ENCODE assay signal across 18 mouse cellular contexts in the genomic region with DNA sequence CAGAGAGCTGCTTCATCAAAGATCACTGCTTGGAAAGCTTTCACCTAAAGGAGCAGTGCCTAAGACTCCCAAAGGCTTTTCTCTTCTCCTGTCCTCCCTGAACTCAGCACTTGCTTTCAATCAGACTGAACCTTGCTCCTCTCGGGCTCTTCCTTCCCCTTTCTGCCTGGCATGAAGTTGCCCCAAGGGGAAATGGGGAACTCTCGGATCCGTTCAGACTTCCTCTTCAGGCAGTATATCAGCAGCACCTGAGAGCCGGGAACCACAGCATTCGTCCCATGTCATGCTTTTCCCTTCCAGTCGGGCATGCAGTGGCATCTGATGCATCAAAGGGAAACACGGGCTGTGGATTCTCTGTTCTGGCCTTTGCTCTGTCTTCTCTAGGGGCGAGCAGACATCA.
DNase-seq lines count a peak whose midpoint lies in the region; ATAC-seq and TF ChIP-seq lines count a peak whose summit lies in the region.
"Had no signal": no experiment of that assay in that cellular context is flagged by ENCODE, and none has a peak within 500 bp of the region (broad histone marks: within the 10 kb centered on the region; RNA-seq: fewer than 3 reads in every experiment).

No protein-coding gene starts in this region.

- H3K9me3 ChIP-seq in MEL (replicated peaks; ENCODE audit: insufficient read depth, low read length), result no peaks in the 10 kb centered on the region
- H3K9me3 ChIP-seq: embryonic facial prominence, embryonic 12.5 days; limb, embryonic 13.5 days; lung, embryonic 15.5 days had no signal

- ATAC-seq in common myeloid progenitor, adult 5-6 weeks (replicated peaks; ENCODE audit: low read depth, poor library complexity, severe bottlenecking), result peak; percentile 97
- ATAC-seq in monocyte, adult 5-6 weeks (replicated peaks; ENCODE audit: insufficient number of reproducible peaks, low FRiP score, low TSS enrichment, poor library complexity, severe bottlenecking), result peak; percentile 47; the same call in 1 of the 2 replicates
- ATAC-seq: forebrain, postnatal 0 days; Patski had no signal

- peak; percentile 61 for DNase-seq in layer of hippocampus, adult 9-11 months
- no peak for DNase-seq in layer of hippocampus, adult 18-20 months (ENCODE audit: low spot score in 2 of 2)
- DNase-seq in MEL (ENCODE audit: low read depth, low spot score), result peak; percentile 28
- DNase-seq in MN1 (ENCODE audit: low spot score), result no peak
- DNase-seq in thymus, postnatal 4 days, result no peak
- DNase-seq: cerebellum, postnatal 25 days; forebrain, postnatal 0 days; heart, postnatal 4 days; kidney, adult 2 months; thymus, adult 2 months had no signal

- H3K27me3 ChIP-seq in MEL (ENCODE audit: control insufficient read depth in 1 of 2, insufficient read depth in 2 of 2, low read length in 2 of 2), result no peaks in the 10 kb centered on the region
- H3K27me3 ChIP-seq: embryonic facial prominence, embryonic 12.5 days; limb, embryonic 13.5 days; lung, embryonic 15.5 days; Patski had no signal

- no peak overlapping the region for H3K27ac ChIP-seq in MEL (ENCODE audit: control insufficient read depth, low read depth, low read length)
- H3K27ac ChIP-seq: embryonic facial prominence, embryonic 12.5 days; layer of hippocampus, adult 2 months; limb, embryonic 13.5 days; lung, embryonic 15.5 days had no signal

- TF ChIP-seq CTCF in MEL (IDR thresholded peaks at IDR 0.05 in 2 of 3, conservative IDR thresholded peaks at IDR 0.05 in 1 of 3; ENCODE audit: control insufficient read depth in 1 of 3, insufficient read depth in 1 of 3, low read depth in 2 of 3, low read length in 3 of 3, poor library complexity in 1 of 3, severe bottlenecking in 1 of 3), result 0 out of 6 replicates have a peak, but pooled peaks of 1 of the 3 experiments have one; percentile 14

- no peaks in the 10 kb centered on the region for H3K36me3 ChIP-seq in MEL (ENCODE audit: control insufficient read depth in 1 of 2, insufficient read depth in 2 of 2, low read length in 2 of 2)
- H3K36me3 ChIP-seq: embryonic facial prominence, embryonic 12.5 days; limb, embryonic 13.5 days; lung, embryonic 15.5 days had no signal

- no peak overlapping the region for H3K4me3 ChIP-seq in MEL (ENCODE audit: control insufficient read depth in 1 of 2, insufficient read depth in 1 of 2, low read depth in 2 of 2, low read length in 2 of 2)
- H3K4me3 ChIP-seq: embryonic facial prominence, embryonic 12.5 days; layer of hippocampus, adult 2 months; limb, embryonic 13.5 days; lung, embryonic 15.5 days; myocyte had no signal

- no peak for TF ChIP-seq POLR2A in MEL (IDR thresholded peaks at IDR 0.05; ENCODE audit: control insufficient read depth in 1 of 2, insufficient read depth in 1 of 2, low read depth in 1 of 2, low read length in 2 of 2, poor library complexity in 1 of 2)

- no peaks in the 10 kb centered on the region for H3K4me1 ChIP-seq in MEL (ENCODE audit: control insufficient read depth in 1 of 2, insufficient read depth in 2 of 2, low read length in 2 of 2)
- H3K4me1 ChIP-seq: embryonic facial prominence, embryonic 12.5 days; limb, embryonic 13.5 days; lung, embryonic 15.5 days had no signal

- TF ChIP-seq EP300 in MEL (IDR thresholded peaks at IDR 0.05; ENCODE audit: low read depth in 1 of 2, low read length in 2 of 2), result no peak

- TF ChIP-seq RAD21 in MEL (IDR thresholded peaks at IDR 0.05; ENCODE audit: low read depth, low read length), result no peak

- H3K79me2 ChIP-seq in MEL (ENCODE audit: control insufficient read depth, insufficient read depth, low read length, poor library complexity), result no peaks in the 10 kb centered on the region

- no peak overlapping the region for H3K9ac ChIP-seq in MEL (ENCODE audit: control insufficient read depth, low read depth, low read length, poor library complexity, severe bottlenecking)
- H3K9ac ChIP-seq: embryonic facial prominence, embryonic 12.5 days; forebrain, postnatal 0 days; limb, embryonic 13.5 days; lung, embryonic 15.5 days had no signal

TF ChIP-seq in MEL, 35 proteins besides CTCF, POLR2A, EP300 and RAD21:
- TF ChIP-seq CHD2 (IDR thresholded peaks at IDR 0.05; ENCODE audit: low read length) (no peak), POLR2AphosphoS2 (IDR thresholded peaks at IDR 0.05; ENCODE audit: low read length) (no peak), ETS1 (IDR thresholded peaks at IDR 0.05; ENCODE audit: low read depth, low read length) (no peak), JUND (IDR thresholded peaks at IDR 0.05; ENCODE audit: low read depth, low read length) (no peak)

Comparison
In these comparisons a context has a peak if more than half of its experiments do, and no peak if none do; other contexts are left out.
1. DNase-seq: peak in layer of hippocampus, adult 9-11 months (single experiment) and MEL (single experiment); none in layer of hippocampus, adult 18-20 months (0 of 2), MN1 (single experiment) and thymus, postnatal 4 days (single experiment).